Mouse (Mus musculus): ENCODE data around the gene Zfp423.

DNA sequence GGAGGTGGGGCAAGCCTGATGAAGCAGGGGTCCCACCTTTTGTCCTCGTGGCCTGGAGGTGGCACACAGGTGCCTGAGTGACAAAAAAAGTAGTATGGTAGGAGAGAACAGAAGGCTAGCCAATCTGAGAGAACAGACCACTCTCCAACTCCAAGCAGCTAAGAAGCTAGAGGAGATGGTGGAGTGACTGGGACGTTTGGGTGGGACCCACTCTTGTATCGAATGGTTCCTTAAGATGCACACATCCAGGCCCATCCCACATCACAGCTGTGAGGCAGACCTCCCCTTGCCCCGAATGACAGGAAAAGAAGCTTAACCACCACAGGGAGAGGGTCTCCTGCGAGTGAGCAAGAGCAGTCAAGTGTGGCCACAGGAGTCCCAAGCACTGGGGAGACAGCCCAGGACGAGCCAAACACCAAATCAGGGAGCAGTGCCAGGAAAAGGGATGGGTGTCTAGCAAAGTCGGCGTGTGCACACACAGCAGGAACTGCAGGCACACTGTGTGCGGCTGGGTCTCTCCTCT is 242.6 kb downstream of the Zfp423 start:
- TF ChIP-seq TAL1 (IDR thresholded peaks at IDR 0.05; ENCODE audit: low read length) (no peak), GATA1 (IDR thresholded peaks at IDR 0.05; ENCODE audit: low read length) (no peak)
